Mouse (Mus musculus) kidney, adult 2 months (tissue): ENCODE results near the gene Rap1a. TPM values are rescaled to one million over a fixed set of nuclear protein-coding genes. Genes with fewer than 3 reads are reported as not detected.

Source experiments
- DNase-seq: peaks from one replicate; pipeline ENCODE4 v3.0.0; 2021
- H3K27ac ChIP-seq: fragments of 200-500 bp; 2 replicates; pipeline ENCODE4 v1.5.1; 2012; ENCODE audit warnings: low read depth, low read length, control low read depth, inconsistent platforms; ENCODE audit not compliant: insufficient read depth
- H3K27me3 ChIP-seq: fragments of 200-500 bp; replicated peaks from 2 replicates; pipeline ENCODE4 v1.6.1; 2012; ENCODE audit warnings: mild to moderate bottlenecking, moderate library complexity, low read length, inconsistent platforms; ENCODE audit not compliant: control insufficient read depth, insufficient read depth
- H3K36me3 ChIP-seq: fragments of 200-500 bp; 2 replicates; pipeline ENCODE4 v1.6.1; 2012; ENCODE audit warnings: mild to moderate bottlenecking, moderate library complexity, low read length, inconsistent platforms; ENCODE audit not compliant: control insufficient read depth, insufficient read depth
- H3K4me1 ChIP-seq: fragments of 200-500 bp; 2 replicates; pipeline ENCODE4 v1.6.1; 2011; ENCODE audit warnings: low read length; ENCODE audit not compliant: control insufficient read depth, insufficient read depth
- H3K4me3 ChIP-seq: fragments of 200-500 bp; 2 replicates; pipeline ENCODE4 v1.5.1; 2011; ENCODE audit warnings: mild to moderate bottlenecking, low read depth, low read length, control low read depth; ENCODE audit not compliant: insufficient read depth
- CTCF ChIP-seq: fragments of 200-500 bp; conservative IDR thresholded peaks from 2 replicates; pipeline ENCODE4 v1.5.1; 2011; ENCODE audit warnings: low read depth, mild to moderate bottlenecking, control low read depth, low read length, moderate library complexity, mixed read lengths; ENCODE audit not compliant: insufficient read depth, insufficient read length
- POLR2A ChIP-seq: fragments of 200-500 bp; IDR thresholded peaks from one replicate; pipeline ENCODE4 v1.6.1; 2011; ENCODE audit warnings: low read depth, low read length, control low read depth
- WGBS: fragments of 180-500 bp; shearing (Covaris S2); methylation state at CpG from one replicate; pipeline ENCODE4 v1.1.7; 2018; 5-methylcytosine and 5-hydroxymethylcytosine counted together
- polyA plus RNA-seq: library from polyadenylated mRNA; depleted of rRNA; stranded (reverse); fragments of >200 nt; gene quantifications from 2 replicates; pipeline ENCODE4 v1.2.3, GENCODE M21; 2012

The Rap1a gene
- polyA plus RNA-seq, 1 experiment = 14.3 TPM

GRCm38 (mm10) chr3:105710246-105710645, 90.9 kb downstream of the Rap1a start:
- H3K27ac ChIP-seq = no peak overlapping the region
- no peaks in the 10 kb centered on the region for H3K4me1 ChIP-seq
- TF ChIP-seq POLR2A = no peak
- TF ChIP-seq CTCF = no peak
- 64% methylated on average over 6 of the region's 6 CpGs for WGBS
- no peaks in the 10 kb centered on the region for H3K36me3 ChIP-seq
- no peak overlapping the region for H3K4me3 ChIP-seq
- no peaks in the 10 kb centered on the region for H3K27me3 ChIP-seq
- DNase-seq = peak; percentile 28

GRCm38 (mm10) chr3:105707590-105707989, 93.5 kb downstream of the Rap1a start:
- no peak overlapping the region for H3K4me3 ChIP-seq
- H3K4me1 ChIP-seq = no peaks in the 10 kb centered on the region
- H3K27ac ChIP-seq = no peak overlapping the region
- H3K36me3 ChIP-seq = no peaks in the 10 kb centered on the region
- 68% methylated on average over 7 of the region's 7 CpGs for WGBS
- TF ChIP-seq CTCF (no peak), POLR2A (no peak)
- H3K27me3 ChIP-seq = no peaks in the 10 kb centered on the region
- DNase-seq = no peak

GRCm38 (mm10) chr3:105706366-105707020, 94.6 kb downstream of the Rap1a start:
- TF ChIP-seq CTCF = no peak
- TF ChIP-seq POLR2A = no peak
- no peak for DNase-seq
- Histone ChIP-seq H3K36me3 (no peaks in the 10 kb centered on the region), H3K4me3 (no peak overlapping the region), H3K4me1 (no peaks in the 10 kb centered on the region), H3K27me3 (no peaks in the 10 kb centered on the region), H3K27ac (no peak overlapping the region)
- 57% methylated on average over 4 of the region's 4 CpGs for WGBS

GRCm38 (mm10) chr3:105705561-105705960, 95.6 kb downstream of the Rap1a start:
- H3K27ac ChIP-seq = no peak overlapping the region
- no peaks in the 10 kb centered on the region for H3K4me1 ChIP-seq
- H3K27me3 ChIP-seq = no peaks in the 10 kb centered on the region
- DNase-seq = no peak
- 61% methylated on average over 3 of the region's 3 CpGs for WGBS
- H3K4me3 ChIP-seq = peak overlapping the region; percentile 61
- H3K36me3 ChIP-seq = no peaks in the 10 kb centered on the region
- no peak for TF ChIP-seq CTCF
- TF ChIP-seq POLR2A = no peak

- Histone ChIP-seq H3K4me1 (no peaks in the 10 kb centered on the region), H3K36me3 (no peaks in the 10 kb centered on the region), H3K27ac (no peak overlapping the region), H3K27me3 (no peaks in the 10 kb centered on the region), H3K4me3 (peak overlapping the region; percentile 61)
- WGBS = under 1% methylated on average over 28 of the region's 28 CpGs
- no peak for TF ChIP-seq CTCF
- TF ChIP-seq POLR2A = no peak
- peak; percentile 40 for DNase-seq
Observed at GRCm38 (mm10) chr3:105705061-105705549, 96.0 kb downstream of the Rap1a start.

- DNase-seq = peak; percentile 82
- Histone ChIP-seq H3K4me1 (no peaks in the 10 kb centered on the region), H3K27ac (0 out of 2 replicates have a peak within 1 kb of the TSS, but pooled peaks have one; percentile 5), H3K27me3 (no peaks in the 10 kb centered on the region), H3K4me3 (peak within 1 kb of the TSS; percentile 61), H3K36me3 (no peaks in the 10 kb centered on the region)
- WGBS = 13% methylated on average over 43 of the region's 43 CpGs
- TF ChIP-seq CTCF (no peak), POLR2A (no peak)
Observed at GRCm38 (mm10) chr3:105704031-105705008, 96.8 kb downstream of the Rap1a start, which contains the start of gene Inka2. Inka2 (plus strand) TSS chr3:105704599.

- no peak for TF ChIP-seq POLR2A
- no peak for TF ChIP-seq CTCF
- Histone ChIP-seq H3K27ac (no peak overlapping the region), H3K4me3 (no peak overlapping the region), H3K27me3 (no peaks in the 10 kb centered on the region), H3K4me1 (no peaks in the 10 kb centered on the region), H3K36me3 (no peaks in the 10 kb centered on the region)
- DNase-seq = no peak
- WGBS = 78% methylated on average over 6 of the region's 6 CpGs
Observed at GRCm38 (mm10) chr3:105703571-105703970, 97.6 kb downstream of the Rap1a start.
